Mouse (Mus musculus) MEL (cell line): Measurements from ENCODE around the gene Aip.

Experiments used
- BHLHE40 ChIP-seq: IDR thresholded peaks from 2 replicates; pipeline ENCODE4 v1.6.1; 2012; ENCODE audit warnings: low read depth, mild to moderate bottlenecking, inconsistent platforms, low read length, improper control_type of control experiment, borderline replicate concordance
- CTCF ChIP-seq, 3 experiments: IDR thresholded peaks in 2 of 3; conservative IDR thresholded peaks in 1 of 3; 2 replicates each; pipeline ENCODE4 v1.5.1; 2011 to 2012; ENCODE audit warnings: low read length in 3 of 3, low read depth in 2 of 3, mild to moderate bottlenecking in 2 of 3, improper control_type of control experiment in 1 of 3, inconsistent platforms in 1 of 3, mixed read lengths in 1 of 3, moderate library complexity in 1 of 3; ENCODE audit not compliant: control insufficient read depth in 1 of 3, insufficient read depth in 1 of 3, poor library complexity in 1 of 3, severe bottlenecking in 1 of 3
- POLR2A ChIP-seq, 2 experiments: IDR thresholded peaks; 2 replicates each; pipeline ENCODE4 v1.6.1; 2011 to 2012; ENCODE audit warnings: low read length in 2 of 2, mild to moderate bottlenecking in 2 of 2, control low read depth in 1 of 2, improper control_type of control experiment in 1 of 2, low read depth in 1 of 2, moderate library complexity in 1 of 2; ENCODE audit not compliant: control insufficient read depth in 1 of 2, insufficient read depth in 1 of 2, poor library complexity in 1 of 2
- SMC3 ChIP-seq: IDR thresholded peaks from 2 replicates; pipeline ENCODE4 v1.6.1; 2011; ENCODE audit warnings: low read depth, low read length, improper control_type of control experiment

GRCm38 (mm10) chr19:4070311-4070710 lies 55.3 kb downstream of the Aip start:
- TF ChIP-seq BHLHE40 (no peak), POLR2A (IDR thresholded peaks at IDR 0.05; ENCODE audit: control insufficient read depth in 1 of 2, insufficient read depth in 1 of 2, low read depth in 1 of 2, low read length in 2 of 2, poor library complexity in 1 of 2) (no peak), CTCF (IDR thresholded peaks at IDR 0.05 in 2 of 3, conservative IDR thresholded peaks at IDR 0.05 in 1 of 3; ENCODE audit: control insufficient read depth in 1 of 3, insufficient read depth in 1 of 3, low read depth in 2 of 3, low read length in 3 of 3, poor library complexity in 1 of 3, severe bottlenecking in 1 of 3) (no peak), SMC3 (no peak)
